Mouse (Mus musculus): Measurements from ENCODE around the gene Gnl1. TPM values are rescaled to one million over a fixed set of nuclear protein-coding genes. Genes with fewer than 3 reads are reported as not detected.

Gnl1 gene
- 40.8 TPM for polyA plus RNA-seq (2014; fragmentation: Illumina TruSeq; extraction: RNeasy Lipid Tissue Mini Kit (QIAGEN cat#74804); ENCODE audit: low read depth, low replicate concordance)

DNA sequence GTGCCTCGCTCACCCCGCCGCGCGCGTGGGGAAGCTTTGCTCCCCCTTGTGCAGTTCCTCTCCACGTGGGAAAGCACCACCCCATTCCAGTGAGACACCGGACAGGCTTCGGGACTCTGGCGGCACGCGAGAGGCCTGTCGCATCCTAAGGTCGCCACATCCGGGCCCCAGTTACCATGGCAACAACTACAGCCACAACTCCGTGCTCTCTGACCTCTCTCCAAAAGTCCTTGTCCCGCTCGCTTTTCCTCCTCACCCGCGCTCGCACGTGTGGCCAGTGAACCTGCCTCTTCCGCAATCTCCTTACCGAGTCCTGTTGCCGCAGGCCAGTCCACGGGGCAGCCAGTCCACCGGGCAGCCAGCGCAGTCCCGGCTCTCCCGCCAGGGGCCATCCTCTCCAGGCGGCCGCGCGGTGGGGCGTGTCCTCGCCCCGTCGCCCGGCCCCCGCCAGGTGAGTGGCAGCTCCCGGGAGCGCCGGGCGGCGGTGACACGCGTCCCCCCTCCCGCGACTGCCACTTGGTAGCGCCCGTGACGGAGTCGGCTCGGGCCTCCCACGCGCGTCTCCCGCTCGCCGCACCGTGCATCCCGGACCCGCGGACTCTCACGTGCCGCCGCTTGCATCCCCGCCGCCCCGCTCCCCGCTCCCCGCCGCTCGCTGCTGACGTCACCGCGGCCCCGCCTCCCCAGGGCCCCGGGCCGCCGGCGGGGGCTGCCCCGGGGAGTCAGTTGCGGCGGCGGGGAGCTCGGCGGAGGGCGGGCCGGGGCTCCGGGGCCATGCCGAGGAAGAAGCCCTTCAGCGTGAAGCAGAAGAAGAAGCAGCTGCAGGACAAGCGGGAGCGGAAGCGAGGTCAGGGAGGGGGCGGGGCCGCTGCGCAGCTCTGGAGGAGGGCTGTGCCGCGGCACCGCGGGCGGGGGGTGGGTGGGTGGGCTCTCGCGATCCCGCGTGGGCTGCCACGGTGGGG is at the start of gene Gnl1, which contains the start of gene Prr3:
Gnl1 (plus strand) TSS at position 451 of the 962 bp plus-strand sequence.
Prr3 (minus strand) TSS at position 836 of the 962 bp plus-strand sequence.

DNA sequence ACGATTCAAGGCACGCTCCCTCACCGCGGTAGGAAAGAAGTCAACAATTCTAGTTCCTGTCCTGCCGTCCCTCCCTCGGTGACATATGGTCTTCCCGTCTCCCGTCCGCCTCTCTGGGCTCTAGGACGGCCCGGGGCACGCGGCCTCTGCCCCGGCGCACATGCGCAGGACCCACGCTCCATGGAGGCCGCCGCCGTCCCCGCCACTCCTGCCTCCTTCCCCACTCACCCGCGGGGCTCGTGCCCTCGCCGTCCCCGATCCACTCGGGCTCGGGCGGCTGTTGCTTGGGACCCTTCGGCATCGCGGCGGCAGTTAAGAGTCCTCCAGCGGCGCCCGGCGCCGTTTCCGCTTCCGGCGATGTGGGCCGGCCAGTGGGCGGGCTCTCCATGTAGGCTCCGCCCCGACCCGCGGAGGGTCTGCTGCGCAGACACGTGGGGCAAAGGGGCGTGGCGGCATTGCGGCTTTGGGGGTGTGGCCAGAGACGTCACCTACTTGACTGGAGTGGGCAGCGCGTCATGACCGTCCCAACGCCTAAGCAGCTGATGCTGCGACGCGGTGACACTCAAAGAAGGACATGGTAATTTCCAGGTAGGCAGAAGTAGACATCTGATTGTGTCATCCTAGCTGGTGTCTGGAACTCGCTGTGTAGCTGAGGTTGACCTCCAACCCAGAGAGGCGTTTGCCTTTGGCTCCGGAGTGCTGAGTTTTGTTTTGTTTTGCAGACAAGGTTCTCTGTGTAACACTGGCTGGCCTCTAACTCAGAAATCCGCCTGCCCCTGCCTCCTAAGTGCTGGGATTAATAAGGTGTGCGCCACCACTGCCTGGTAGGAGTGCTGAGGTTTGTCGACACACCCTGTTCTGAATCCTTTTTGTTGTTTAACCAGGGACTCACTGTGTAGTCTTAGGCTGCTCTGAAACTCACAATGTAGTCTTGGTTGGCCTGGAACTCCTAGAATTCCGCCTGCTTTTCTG is 9.9 kb upstream of the Gnl1 start, which contains the start of gene Abcf1:
Abcf1 (minus strand) TSS at position 344 of the 972 bp plus-strand sequence.

DNA sequence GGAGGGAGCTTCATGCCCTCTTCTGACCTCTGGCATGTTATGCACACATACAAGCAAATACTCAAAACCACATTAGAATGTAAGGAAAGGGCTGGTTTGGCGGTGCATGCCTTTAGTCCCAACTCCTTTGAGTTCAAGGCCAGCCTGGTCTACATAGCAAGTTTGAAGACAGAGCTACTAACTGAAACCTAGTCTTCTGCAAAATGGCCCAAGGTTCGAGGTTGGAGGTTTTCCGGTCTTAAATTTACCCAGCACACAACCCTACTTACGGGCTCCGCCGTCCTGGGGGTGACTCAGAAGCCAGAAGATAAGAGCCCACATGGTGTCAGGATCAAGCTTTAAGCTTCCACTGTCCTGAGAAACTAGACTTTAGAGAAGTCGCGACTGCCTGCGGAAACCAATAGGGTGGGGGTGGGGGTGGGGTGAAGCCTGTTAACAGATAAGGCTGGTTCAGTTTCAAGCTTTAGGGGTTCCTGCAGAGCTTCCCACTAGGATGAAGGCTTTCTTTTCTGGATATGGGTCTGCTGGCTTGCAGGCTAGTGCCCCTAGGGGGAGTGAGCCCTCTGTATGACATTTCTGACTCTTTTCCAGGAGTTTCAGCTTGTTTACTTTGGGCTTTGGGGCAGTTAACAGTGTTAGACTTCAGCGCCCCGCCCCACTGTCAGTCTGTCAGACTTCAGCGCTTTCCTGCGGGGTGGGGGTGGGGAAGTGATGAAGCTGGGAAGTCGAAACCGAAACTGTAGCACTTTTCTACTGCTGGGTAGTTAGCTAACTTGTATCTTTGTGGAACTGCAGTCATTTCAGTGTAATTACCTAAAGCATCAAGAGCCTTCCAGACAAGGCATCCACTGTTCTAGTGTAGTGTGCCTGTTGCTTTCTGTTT is 40.8 kb downstream of the Gnl1 start, which contains the start of gene H2-T24:
H2-T24 (minus strand) TSS at position 370 of the 883 bp plus-strand sequence.

DNA sequence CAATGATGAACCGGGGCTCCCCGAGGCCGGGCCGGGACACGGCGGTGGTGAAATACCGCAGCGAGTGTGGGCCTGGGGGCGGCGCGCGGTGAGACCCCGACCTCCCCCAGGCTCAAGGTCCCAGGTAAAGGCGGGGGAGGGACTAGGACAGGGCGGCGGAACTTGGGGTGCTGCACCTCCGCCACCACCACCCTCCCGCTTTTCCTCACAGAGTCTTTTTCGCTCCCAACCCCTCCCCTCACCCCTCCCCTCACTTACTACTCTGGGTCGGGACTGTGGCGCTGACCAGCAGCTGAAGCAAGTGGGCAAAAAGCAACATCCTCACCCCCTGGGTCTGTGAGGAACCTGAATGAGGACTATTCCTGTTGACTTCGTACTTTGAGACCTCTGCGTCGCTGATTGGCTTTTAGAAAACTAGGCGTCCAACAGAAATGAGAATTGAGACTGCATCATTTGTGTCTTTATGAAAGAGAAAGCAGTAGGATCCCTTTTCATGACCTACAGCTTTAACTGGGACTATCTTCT is 52.8 kb downstream of the Gnl1 start, which contains the start of gene H2-T23:
H2-T23 (minus strand) TSS at position 505 of the 525 bp plus-strand sequence.

Other genes with a start within 250 kb of the Gnl1 start
- gene Ier3, start 158.2 kb upstream of the Gnl1 start, polyA plus RNA-seq (2014; fragmentation: Illumina TruSeq; extraction: RNeasy Lipid Tissue Mini Kit (QIAGEN cat#74804); ENCODE audit: low read depth, low replicate concordance), result 31.3 TPM
- gene Flot1, start 156.6 kb upstream of the Gnl1 start, polyA plus RNA-seq (2014; fragmentation: Illumina TruSeq; extraction: RNeasy Lipid Tissue Mini Kit (QIAGEN cat#74804); ENCODE audit: low read depth, low replicate concordance), result 61.9 TPM
- 113 TPM for gene Tubb5, start 141.5 kb upstream of the Gnl1 start, polyA plus RNA-seq (2014; fragmentation: Illumina TruSeq; extraction: RNeasy Lipid Tissue Mini Kit (QIAGEN cat#74804); ENCODE audit: low read depth, low replicate concordance)
- gene Mdc1, start 138.3 kb upstream of the Gnl1 start, polyA plus RNA-seq (2014; fragmentation: Illumina TruSeq; extraction: RNeasy Lipid Tissue Mini Kit (QIAGEN cat#74804); ENCODE audit: low read depth, low replicate concordance), result 18.2 TPM
- gene Nrm, start 118.5 kb upstream of the Gnl1 start, polyA plus RNA-seq (2014; fragmentation: Illumina TruSeq; extraction: RNeasy Lipid Tissue Mini Kit (QIAGEN cat#74804); ENCODE audit: low read depth, low replicate concordance), result 4.6 TPM
- 31.0 TPM for gene Ppp1r18, start 114.3 kb upstream of the Gnl1 start, polyA plus RNA-seq (2014; fragmentation: Illumina TruSeq; extraction: RNeasy Lipid Tissue Mini Kit (QIAGEN cat#74804); ENCODE audit: low read depth, low replicate concordance)
- gene Dhx16, start 100.0 kb upstream of the Gnl1 start, polyA plus RNA-seq (2014; fragmentation: Illumina TruSeq; extraction: RNeasy Lipid Tissue Mini Kit (QIAGEN cat#74804); ENCODE audit: low read depth, low replicate concordance), result 39.2 TPM
- 35.5 TPM for gene 2310061I04Rik, start 82.4 kb upstream of the Gnl1 start, polyA plus RNA-seq (2014; fragmentation: Illumina TruSeq; extraction: RNeasy Lipid Tissue Mini Kit (QIAGEN cat#74804); ENCODE audit: low read depth, low replicate concordance)
- gene Atat1, start 69.8 kb upstream of the Gnl1 start, polyA plus RNA-seq (2014; fragmentation: Illumina TruSeq; extraction: RNeasy Lipid Tissue Mini Kit (QIAGEN cat#74804); ENCODE audit: low read depth, low replicate concordance), result 35.7 TPM
- gene Mrps18b, start 63.5 kb upstream of the Gnl1 start, polyA plus RNA-seq (2014; fragmentation: Illumina TruSeq; extraction: RNeasy Lipid Tissue Mini Kit (QIAGEN cat#74804); ENCODE audit: low read depth, low replicate concordance), result 47.0 TPM
- 32.1 TPM for gene Ppp1r10, start 63.4 kb upstream of the Gnl1 start, polyA plus RNA-seq (2014; fragmentation: Illumina TruSeq; extraction: RNeasy Lipid Tissue Mini Kit (QIAGEN cat#74804); ENCODE audit: low read depth, low replicate concordance)
- 54.8 TPM for gene Abcf1, start 10.1 kb upstream of the Gnl1 start, polyA plus RNA-seq (2014; fragmentation: Illumina TruSeq; extraction: RNeasy Lipid Tissue Mini Kit (QIAGEN cat#74804); ENCODE audit: low read depth, low replicate concordance)
- 23.2 TPM for gene Prr3, start 385 bp downstream of the Gnl1 start, polyA plus RNA-seq (2014; fragmentation: Illumina TruSeq; extraction: RNeasy Lipid Tissue Mini Kit (QIAGEN cat#74804); ENCODE audit: low read depth, low replicate concordance)
- 2.4 TPM for gene H2-T24, start 40.7 kb downstream of the Gnl1 start, polyA plus RNA-seq (2014; fragmentation: Illumina TruSeq; extraction: RNeasy Lipid Tissue Mini Kit (QIAGEN cat#74804); ENCODE audit: low read depth, low replicate concordance)
- gene H2-T23, start 53.0 kb downstream of the Gnl1 start, polyA plus RNA-seq (2014; fragmentation: Illumina TruSeq; extraction: RNeasy Lipid Tissue Mini Kit (QIAGEN cat#74804); ENCODE audit: low read depth, low replicate concordance), result 86.6 TPM
- gene H2-T22, start 62.9 kb downstream of the Gnl1 start, polyA plus RNA-seq (2014; fragmentation: Illumina TruSeq; extraction: RNeasy Lipid Tissue Mini Kit (QIAGEN cat#74804); ENCODE audit: low read depth, low replicate concordance), result 77.1 TPM
- gene Gm6034, start 63.1 kb downstream of the Gnl1 start, polyA plus RNA-seq (2014; fragmentation: Illumina TruSeq; extraction: RNeasy Lipid Tissue Mini Kit (QIAGEN cat#74804); ENCODE audit: low read depth, low replicate concordance), result not detected
- 0.38 TPM for gene Gm11127, start 78.5 kb downstream of the Gnl1 start, polyA plus RNA-seq (2014; fragmentation: Illumina TruSeq; extraction: RNeasy Lipid Tissue Mini Kit (QIAGEN cat#74804); ENCODE audit: low read depth, low replicate concordance)
- not detected for gene Gm19684, start 141.8 kb downstream of the Gnl1 start, polyA plus RNA-seq (2014; fragmentation: Illumina TruSeq; extraction: RNeasy Lipid Tissue Mini Kit (QIAGEN cat#74804); ENCODE audit: low read depth, low replicate concordance)
- not detected for gene Gm7030, start 149.6 kb downstream of the Gnl1 start, polyA plus RNA-seq (2014; fragmentation: Illumina TruSeq; extraction: RNeasy Lipid Tissue Mini Kit (QIAGEN cat#74804); ENCODE audit: low read depth, low replicate concordance)
- 0.38 TPM for gene Gm8909, start 188.7 kb downstream of the Gnl1 start, polyA plus RNA-seq (2014; fragmentation: Illumina TruSeq; extraction: RNeasy Lipid Tissue Mini Kit (QIAGEN cat#74804); ENCODE audit: low read depth, low replicate concordance)
- gene H2-T3, start 210.4 kb downstream of the Gnl1 start, polyA plus RNA-seq (2014; fragmentation: Illumina TruSeq; extraction: RNeasy Lipid Tissue Mini Kit (QIAGEN cat#74804); ENCODE audit: low read depth, low replicate concordance), result not detected

Data from adipose tissue, adult 10 weeks (tissue).